Mouse (Mus musculus): ENCODE measurements around the gene Exd1. TPM values are rescaled to one million over a fixed set of nuclear protein-coding genes. Genes with fewer than 3 reads are reported as not detected.
"Not testable (repeated sequence)": the region's sequence is repeated elsewhere in the genome, so short reads cannot be mapped to it uniquely, and the experiment has no call there.

The Exd1 gene
- polyA plus RNA-seq, 1 experiment from 2014 or later = 0.35 TPM

GRCm38 (mm10) chr2:119520550-119520949, 26.9 kb downstream of the Exd1 start:
- WGBS = 61% methylated on average over 7 of the region's 7 CpGs
- no peak for ATAC-seq (ENCODE audit: insufficient number of reproducible peaks, insufficient read depth, low FRiP score, low read depth)
- Histone ChIP-seq H3K4me1 (ENCODE audit: control insufficient read depth, insufficient read depth, low read length) (no peaks in the 10 kb centered on the region), H3K27me3 (ENCODE audit: control insufficient read depth, insufficient read depth, low read length) (no peaks in the 10 kb centered on the region), H3K36me3 (ENCODE audit: control insufficient read depth, insufficient read depth, low read length) (no peaks in the 10 kb centered on the region), H3K9me3 (ENCODE audit: control insufficient read depth, low read depth, low read length) (no peaks in the 10 kb centered on the region), H3K27ac (ENCODE audit: low read length) (no peak overlapping the region), H3K4me3 (ENCODE audit: low read depth, low read length) (no peak overlapping the region), H3K4me2 (replicated peaks; ENCODE audit: low read depth, low read length) (no peak overlapping the region), H3K9ac (replicated peaks; ENCODE audit: low read depth, low read length) (no peak overlapping the region)

- no peaks in the 10 kb centered on the region for H3K27me3 ChIP-seq (ENCODE audit: control insufficient read depth, insufficient read depth, low read length)
- WGBS = 22% methylated on average over 5 of the region's 5 CpGs
- H3K36me3 ChIP-seq (ENCODE audit: control insufficient read depth, insufficient read depth, low read length) = no peaks in the 10 kb centered on the region
- H3K4me3 ChIP-seq (ENCODE audit: low read depth, low read length) = no peak overlapping the region
- no peak overlapping the region for H3K27ac ChIP-seq (ENCODE audit: low read length)
- no peaks in the 10 kb centered on the region for H3K9me3 ChIP-seq (ENCODE audit: control insufficient read depth, low read depth, low read length)
- H3K4me1 ChIP-seq (ENCODE audit: control insufficient read depth, insufficient read depth, low read length) = no peaks in the 10 kb centered on the region
- ATAC-seq (ENCODE audit: insufficient number of reproducible peaks, insufficient read depth, low FRiP score, low read depth) = no peak
- no peak overlapping the region for H3K9ac ChIP-seq (replicated peaks; ENCODE audit: low read depth, low read length)
- H3K4me2 ChIP-seq (replicated peaks; ENCODE audit: low read depth, low read length) = no peak overlapping the region
These were observed 30.6 kb downstream of the Exd1 start for GRCm38 (mm10) chr2:119516811-119517210.

GRCm38 (mm10) chr2:119514026-119514522, 33.4 kb downstream of the Exd1 start:
- Histone ChIP-seq H3K36me3 (ENCODE audit: control insufficient read depth, insufficient read depth, low read length) (no peaks in the 10 kb centered on the region), H3K4me1 (ENCODE audit: control insufficient read depth, insufficient read depth, low read length) (no peaks in the 10 kb centered on the region), H3K27me3 (ENCODE audit: control insufficient read depth, insufficient read depth, low read length) (no peaks in the 10 kb centered on the region), H3K9me3 (ENCODE audit: control insufficient read depth, low read depth, low read length) (no peaks in the 10 kb centered on the region), H3K4me2 (replicated peaks; ENCODE audit: low read depth, low read length) (no peak overlapping the region), H3K4me3 (ENCODE audit: low read depth, low read length) (no peak overlapping the region), H3K27ac (ENCODE audit: low read length) (no peak overlapping the region), H3K9ac (replicated peaks; ENCODE audit: low read depth, low read length) (no peak overlapping the region)
- no peak for ATAC-seq (ENCODE audit: insufficient number of reproducible peaks, insufficient read depth, low FRiP score, low read depth)
- 76% methylated on average over 3 of the region's 3 CpGs for WGBS

DNA sequence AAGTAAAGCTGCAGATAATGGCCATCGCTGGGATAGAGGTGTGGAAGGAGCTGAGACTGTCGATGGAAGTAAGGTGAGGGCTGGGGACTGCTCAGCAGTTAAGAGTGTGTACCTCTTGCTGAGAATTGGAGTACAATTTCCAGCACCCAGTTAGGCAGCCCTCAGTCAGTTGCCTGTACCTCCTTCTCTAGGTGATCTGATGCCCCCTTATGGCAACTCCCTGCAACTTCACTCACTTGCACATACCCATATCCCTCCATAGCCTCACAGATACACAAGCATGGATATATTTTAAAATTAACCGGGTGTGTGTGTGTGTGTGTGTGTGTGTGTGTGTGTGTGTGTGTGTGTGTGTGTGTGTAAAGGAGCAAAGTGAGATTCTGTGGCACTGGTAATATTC, 35.1 kb downstream of the Exd1 start:
- Histone ChIP-seq H3K36me3 (ENCODE audit: control insufficient read depth, insufficient read depth, low read length) (no peaks in the 10 kb centered on the region), H3K4me1 (ENCODE audit: control insufficient read depth, insufficient read depth, low read length) (no peaks in the 10 kb centered on the region), H3K9ac (replicated peaks; ENCODE audit: low read depth, low read length) (no peak overlapping the region), H3K4me2 (replicated peaks; ENCODE audit: low read depth, low read length) (no peak overlapping the region), H3K27me3 (ENCODE audit: control insufficient read depth, insufficient read depth, low read length) (no peaks in the 10 kb centered on the region), H3K9me3 (ENCODE audit: control insufficient read depth, low read depth, low read length) (no peaks in the 10 kb centered on the region), H3K4me3 (ENCODE audit: low read depth, low read length) (no peak overlapping the region), H3K27ac (ENCODE audit: low read length) (no peak overlapping the region)
- no peak for ATAC-seq (ENCODE audit: insufficient number of reproducible peaks, insufficient read depth, low FRiP score, low read depth)
- 82% methylated on average over 3 of the region's 3 CpGs for WGBS

GRCm38 (mm10) chr2:119510856-119511255, 36.6 kb downstream of the Exd1 start:
- 80% methylated on average over 2 of the region's 2 CpGs for WGBS
- Histone ChIP-seq H3K4me3 (ENCODE audit: low read depth, low read length) (no peak overlapping the region), H3K4me2 (replicated peaks; ENCODE audit: low read depth, low read length) (no peak overlapping the region), H3K36me3 (ENCODE audit: control insufficient read depth, insufficient read depth, low read length) (no peaks in the 10 kb centered on the region), H3K27ac (ENCODE audit: low read length) (no peak overlapping the region), H3K27me3 (ENCODE audit: control insufficient read depth, insufficient read depth, low read length) (no peaks in the 10 kb centered on the region), H3K4me1 (ENCODE audit: control insufficient read depth, insufficient read depth, low read length) (no peaks in the 10 kb centered on the region), H3K9me3 (ENCODE audit: control insufficient read depth, low read depth, low read length) (no peaks in the 10 kb centered on the region), H3K9ac (replicated peaks; ENCODE audit: low read depth, low read length) (no peak overlapping the region)
- no peak for ATAC-seq (ENCODE audit: insufficient number of reproducible peaks, insufficient read depth, low FRiP score, low read depth)

DNA sequence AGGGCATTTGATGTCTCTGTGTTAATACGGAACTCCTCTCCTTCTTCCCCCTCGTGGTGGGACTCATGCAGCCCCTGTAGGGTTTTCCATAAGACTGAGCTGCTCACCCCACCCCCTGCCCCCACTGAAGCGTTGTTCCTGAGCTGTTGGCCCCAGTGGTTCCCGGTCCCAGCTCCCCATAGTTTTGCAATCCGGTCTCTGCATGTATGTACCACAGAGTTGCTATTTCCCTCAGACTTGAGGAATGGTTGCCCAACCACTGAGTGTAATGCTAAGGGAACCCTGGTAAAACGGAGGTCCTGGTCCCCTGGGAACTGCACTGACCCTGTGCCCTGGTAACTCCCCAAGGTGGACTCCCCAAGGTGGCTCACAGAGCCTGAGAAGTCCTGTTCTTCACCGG, 38.9 kb downstream of the Exd1 start:
- H3K36me3 ChIP-seq (ENCODE audit: control insufficient read depth, insufficient read depth, low read length); H3K9me3 ChIP-seq (ENCODE audit: control insufficient read depth, low read depth, low read length); H3K27me3 ChIP-seq (ENCODE audit: control insufficient read depth, insufficient read depth, low read length); ATAC-seq (ENCODE audit: insufficient number of reproducible peaks, insufficient read depth, low FRiP score, low read depth); H3K4me2 ChIP-seq (replicated peaks; ENCODE audit: low read depth, low read length); H3K9ac ChIP-seq (replicated peaks; ENCODE audit: low read depth, low read length); H3K4me3 ChIP-seq (ENCODE audit: low read depth, low read length); H3K4me1 ChIP-seq (ENCODE audit: control insufficient read depth, insufficient read depth, low read length); H3K27ac ChIP-seq (ENCODE audit: low read length): not testable (repeated sequence)
- 57% methylated on average over 7 of the region's 7 CpGs for WGBS

GRCm38 (mm10) chr2:119507108-119507507, 40.3 kb downstream of the Exd1 start:
- no peaks in the 10 kb centered on the region for H3K27me3 ChIP-seq (ENCODE audit: control insufficient read depth, insufficient read depth, low read length)
- no peak overlapping the region for H3K27ac ChIP-seq (ENCODE audit: low read length)
- ATAC-seq (ENCODE audit: insufficient number of reproducible peaks, insufficient read depth, low FRiP score, low read depth) = no peak
- H3K36me3 ChIP-seq (ENCODE audit: control insufficient read depth, insufficient read depth, low read length) = no peaks in the 10 kb centered on the region
- no peak overlapping the region for H3K4me2 ChIP-seq (replicated peaks; ENCODE audit: low read depth, low read length)
- H3K9ac ChIP-seq (replicated peaks; ENCODE audit: low read depth, low read length) = no peak overlapping the region
- no peaks in the 10 kb centered on the region for H3K9me3 ChIP-seq (ENCODE audit: control insufficient read depth, low read depth, low read length)
- no peak overlapping the region for H3K4me3 ChIP-seq (ENCODE audit: low read depth, low read length)
- H3K4me1 ChIP-seq (ENCODE audit: control insufficient read depth, insufficient read depth, low read length) = no peaks in the 10 kb centered on the region

DNA sequence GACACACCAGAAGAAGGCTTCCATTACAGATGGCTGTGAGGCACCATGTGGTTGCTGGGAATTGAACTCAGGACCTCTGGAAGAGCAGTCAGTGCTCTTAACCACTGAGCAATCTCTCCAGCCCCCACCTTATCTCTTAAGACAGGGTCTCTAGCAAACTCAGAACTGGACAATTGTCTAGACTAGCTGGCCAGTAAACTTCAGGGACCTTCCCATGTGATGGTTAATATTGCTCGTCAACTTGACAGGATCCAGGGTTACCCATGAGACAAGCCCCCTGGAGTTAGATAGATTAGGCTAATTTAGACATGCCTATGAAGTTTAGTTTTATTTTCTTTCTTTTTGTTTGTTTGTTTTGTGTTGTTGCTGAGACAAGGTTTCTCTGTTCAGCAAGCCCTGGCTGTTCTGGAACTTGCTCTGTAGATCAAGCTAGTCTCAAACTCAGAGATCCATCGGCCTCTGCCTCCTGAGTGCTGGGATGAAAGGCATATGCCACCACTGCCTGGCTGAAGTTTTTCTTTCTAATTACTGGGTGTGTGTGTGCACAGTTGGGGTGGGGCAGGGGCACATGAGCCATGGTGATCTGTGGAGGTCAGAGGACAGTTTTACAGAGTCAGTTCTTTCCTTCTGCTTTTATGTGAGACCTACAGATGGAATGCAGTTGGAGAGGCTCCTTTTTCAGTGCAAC, 46.3 kb downstream of the Exd1 start:
- H3K27ac ChIP-seq (ENCODE audit: low read length) = no peak overlapping the region
- ATAC-seq (ENCODE audit: insufficient number of reproducible peaks, insufficient read depth, low FRiP score, low read depth) = no peak
- 90% methylated on average over 2 of the region's 2 CpGs for WGBS

GRCm38 (mm10) chr2:119498859-119499258, 48.6 kb downstream of the Exd1 start:
- no peak overlapping the region for H3K27ac ChIP-seq (ENCODE audit: low read length)
- WGBS = 86% methylated on average over 2 of the region's 2 CpGs

More for the DNA sequence above, 46.3 kb downstream of the Exd1 start:
- H3K36me3 ChIP-seq (ENCODE audit: control insufficient read depth, insufficient read depth, low read length) = no peaks in the 10 kb centered on the region
- H3K4me3 ChIP-seq (ENCODE audit: low read depth, low read length) = no peak overlapping the region
- no peak overlapping the region for H3K4me2 ChIP-seq (replicated peaks; ENCODE audit: low read depth, low read length)
- H3K27me3 ChIP-seq (ENCODE audit: control insufficient read depth, insufficient read depth, low read length) = no peaks in the 10 kb centered on the region
- H3K9ac ChIP-seq (replicated peaks; ENCODE audit: low read depth, low read length) = no peak overlapping the region
- H3K4me1 ChIP-seq (ENCODE audit: control insufficient read depth, insufficient read depth, low read length) = no peaks in the 10 kb centered on the region
- no peaks in the 10 kb centered on the region for H3K9me3 ChIP-seq (ENCODE audit: control insufficient read depth, low read depth, low read length)

More at GRCm38 (mm10) chr2:119498859-119499258, 48.6 kb downstream of the Exd1 start:
- H3K4me1 ChIP-seq (ENCODE audit: control insufficient read depth, insufficient read depth, low read length) = no peaks in the 10 kb centered on the region
- H3K9me3 ChIP-seq (ENCODE audit: control insufficient read depth, low read depth, low read length) = no peaks in the 10 kb centered on the region
- ATAC-seq (ENCODE audit: insufficient number of reproducible peaks, insufficient read depth, low FRiP score, low read depth) = no peak
- H3K36me3 ChIP-seq (ENCODE audit: control insufficient read depth, insufficient read depth, low read length) = no peaks in the 10 kb centered on the region
- no peak overlapping the region for H3K4me2 ChIP-seq (replicated peaks; ENCODE audit: low read depth, low read length)
- no peak overlapping the region for H3K9ac ChIP-seq (replicated peaks; ENCODE audit: low read depth, low read length)
- H3K4me3 ChIP-seq (ENCODE audit: low read depth, low read length) = no peak overlapping the region
- H3K27me3 ChIP-seq (ENCODE audit: control insufficient read depth, insufficient read depth, low read length) = no peaks in the 10 kb centered on the region
